Mouse (Mus musculus) layer of hippocampus, adult 18-20 months (tissue): Measurements from ENCODE around the gene 4930562C15Rik. TPM values are rescaled to one million over a fixed set of nuclear protein-coding genes. Genes with fewer than 3 reads are reported as not detected.
"Not testable (repeated sequence)": the region's sequence is repeated elsewhere in the genome, so short reads cannot be mapped to it uniquely, and the experiment has no call there.

ENCODE experiments used
- DNase-seq, 2 experiments: peaks; one replicate each; pipeline ENCODE4 v3.0.0; 2022; ENCODE audit warnings: low spot score in 2 of 2
- long read RNA-seq: library from polyadenylated mRNA; stranded (forward); transcript quantifications from one replicate; pipeline ENCODE4 v2.0.0, GENCODE M21; 2021
- total RNA-seq, 2 experiments: library from RNA; stranded (reverse); gene quantifications; 2 replicates each; pipeline ENCODE4 v1.2.3; 2021

4930562C15Rik gene
- total RNA-seq: not detected
- long read RNA-seq, partial matches to known transcripts: 0 of 19 reads
- long read RNA-seq, other reads (novel, unspliced or antisense): 19 of 19 reads

DNA sequence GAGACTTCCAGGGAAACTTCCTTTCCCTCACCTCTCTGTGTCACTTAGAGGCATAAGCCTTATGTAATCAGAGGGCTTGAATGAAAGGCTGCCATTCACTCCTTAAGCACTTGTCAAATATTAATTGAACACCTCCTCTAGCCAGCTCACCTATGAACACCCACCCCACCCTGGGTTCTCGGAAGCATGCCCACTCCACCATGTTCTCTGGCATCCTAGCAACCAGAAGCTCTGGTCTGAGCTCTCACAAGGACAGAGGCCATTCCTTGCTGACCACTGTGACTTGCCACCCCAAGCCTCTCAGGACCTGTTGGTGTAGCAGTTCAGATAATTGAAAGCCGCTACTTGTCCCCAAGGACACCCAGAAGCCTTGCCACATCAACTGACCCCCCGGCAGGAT lies at the start of gene 4930562C15Rik:
TSS of gene 4930562C15Rik (plus strand) at position 226 of the 400 bp plus-strand sequence.
- DNase-seq: no peak

DNA sequence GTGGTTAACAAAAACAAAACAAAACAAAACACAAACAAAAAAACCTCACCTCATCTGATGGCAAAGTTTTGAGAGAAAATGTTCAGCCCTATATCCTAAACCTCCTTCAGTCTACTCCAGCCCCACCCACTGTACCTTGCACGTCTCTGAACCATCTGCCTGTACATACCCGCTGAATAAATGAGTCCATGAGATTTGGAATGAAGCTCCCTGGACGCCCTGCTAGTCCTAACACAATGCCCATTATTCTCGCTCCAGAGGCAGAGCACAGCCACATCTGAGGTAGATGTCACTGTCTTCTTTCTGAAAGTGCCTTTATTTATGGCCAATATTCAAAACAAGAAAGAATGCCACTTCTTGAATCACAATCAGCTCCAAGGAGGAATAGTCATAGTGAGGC lies 49.5 kb upstream of the 4930562C15Rik start:
- no peak for DNase-seq

DNA sequence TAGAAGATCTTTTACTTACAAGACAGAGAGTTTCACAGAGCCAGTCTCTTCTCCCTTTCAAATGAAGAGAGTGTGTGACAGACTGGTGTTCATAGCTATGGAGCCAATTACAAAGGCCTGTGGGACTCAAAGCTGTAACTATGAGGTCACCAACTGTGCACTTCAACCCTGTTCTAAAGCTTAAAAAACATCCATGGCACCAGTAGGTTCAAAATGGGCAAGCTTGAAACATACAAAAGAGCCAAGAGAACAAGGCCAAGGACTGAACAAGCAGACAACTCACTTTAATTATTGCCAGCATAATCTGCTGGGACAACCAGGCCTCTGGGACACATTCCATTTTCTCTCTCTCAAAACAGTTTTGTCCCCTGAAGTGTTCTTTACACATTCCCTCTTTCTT lies 47.0 kb upstream of the 4930562C15Rik start:
- no peak for DNase-seq

DNA sequence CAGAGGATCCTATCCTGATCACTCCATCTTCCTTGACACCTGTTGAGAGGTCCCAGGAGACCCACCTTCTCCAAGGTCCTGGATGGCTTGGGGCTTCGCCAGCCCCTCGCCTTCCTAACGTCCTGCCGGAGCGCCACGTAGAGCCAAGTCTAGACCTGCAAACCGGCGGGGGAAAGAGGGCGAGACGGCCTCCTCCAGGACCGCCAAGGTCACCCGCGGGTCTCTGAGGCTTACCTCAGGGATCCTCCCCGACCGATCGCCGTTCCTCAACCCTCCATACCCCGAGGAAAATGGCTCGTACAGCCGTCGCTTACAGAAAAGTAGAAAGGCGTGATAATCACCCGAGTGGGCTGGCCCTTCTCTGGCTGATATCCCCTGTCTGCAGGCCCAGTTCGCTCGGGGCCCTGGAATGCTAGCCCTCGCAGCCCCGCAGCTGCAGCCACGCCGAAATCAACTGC lies 45.9 kb upstream of the 4930562C15Rik start:
- no peak for DNase-seq

DNA sequence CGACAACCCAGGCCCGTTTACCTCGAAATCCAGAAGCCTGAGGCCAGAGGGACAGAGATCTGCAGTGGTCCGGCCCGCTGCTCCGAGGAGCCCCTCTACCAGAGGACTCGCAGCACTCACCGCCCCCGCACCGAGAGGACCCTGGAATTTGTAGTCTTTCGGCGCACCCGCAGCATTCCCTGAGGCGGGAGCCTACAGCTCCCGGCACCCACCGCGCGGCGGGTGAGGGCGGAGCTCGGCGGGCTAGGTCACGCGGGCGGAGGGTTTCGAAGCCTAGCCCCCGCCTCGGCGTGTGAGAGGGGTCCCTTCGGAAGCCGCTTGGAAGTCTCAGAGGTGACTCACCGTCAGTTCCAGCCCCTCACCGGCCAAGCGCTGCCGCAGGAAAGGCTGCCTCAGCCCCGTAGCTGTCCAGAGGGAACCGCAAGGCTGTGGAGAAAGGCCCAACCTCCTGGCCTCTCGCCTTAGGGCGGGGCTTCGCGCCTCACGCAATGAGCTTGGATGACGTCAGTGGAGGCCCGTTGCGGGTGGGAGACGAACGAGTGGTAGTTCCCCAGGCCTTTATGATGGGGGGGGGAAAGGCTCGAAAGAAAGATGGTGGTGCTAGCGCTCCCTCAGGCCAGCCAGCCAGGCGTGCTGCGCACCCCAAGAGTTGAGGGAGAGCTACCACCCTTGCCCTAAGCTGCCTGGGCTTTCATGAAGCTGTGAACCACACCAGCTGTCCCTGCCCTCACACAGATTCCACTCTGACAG lies 45.2 kb upstream of the 4930562C15Rik start, which contains the start of gene Cdip1:
TSS of gene Cdip1 (minus strand) at position 483 of the 750 bp plus-strand sequence.
- peak; percentile 95 to 97 for DNase-seq

DNA sequence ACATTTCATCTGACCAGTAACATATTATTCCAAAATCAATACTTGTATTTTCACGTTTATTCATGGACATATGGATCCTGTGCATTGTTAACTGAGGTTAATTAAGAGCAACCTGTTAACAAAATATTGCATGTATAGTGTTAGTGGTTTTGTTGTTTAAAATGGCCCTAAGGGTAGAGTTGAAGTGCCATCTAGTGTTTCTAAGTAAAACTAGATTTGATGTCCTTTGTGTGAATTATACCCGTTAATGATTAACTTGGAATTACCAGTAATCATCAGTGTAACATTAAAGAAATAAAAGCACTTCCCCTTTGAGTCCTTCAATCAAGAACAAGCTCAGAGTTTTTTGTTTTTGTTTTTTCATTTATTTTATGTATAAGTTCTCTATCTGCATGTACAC lies 43.9 kb upstream of the 4930562C15Rik start:
- no peak for DNase-seq

DNA sequence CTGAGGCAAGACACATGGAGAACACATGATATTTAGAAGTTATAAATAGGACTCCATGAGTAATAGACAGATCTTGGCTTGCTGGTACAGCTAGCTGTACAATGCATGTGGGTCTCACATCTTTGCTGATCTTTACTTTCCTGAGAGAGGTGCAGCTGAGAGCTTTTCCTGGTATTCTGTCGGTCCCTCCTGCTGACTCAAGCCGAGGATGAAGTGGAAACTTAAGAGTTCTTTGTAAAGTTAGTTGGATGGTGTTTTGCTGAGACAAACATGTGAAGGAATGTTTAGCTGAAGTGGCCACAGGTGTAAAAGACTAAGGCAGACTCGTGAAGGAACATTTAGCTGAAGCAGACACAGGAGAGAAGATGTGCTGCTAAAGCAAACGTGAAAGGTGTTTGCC lies 38.6 kb upstream of the 4930562C15Rik start:
- no peak for DNase-seq

DNA sequence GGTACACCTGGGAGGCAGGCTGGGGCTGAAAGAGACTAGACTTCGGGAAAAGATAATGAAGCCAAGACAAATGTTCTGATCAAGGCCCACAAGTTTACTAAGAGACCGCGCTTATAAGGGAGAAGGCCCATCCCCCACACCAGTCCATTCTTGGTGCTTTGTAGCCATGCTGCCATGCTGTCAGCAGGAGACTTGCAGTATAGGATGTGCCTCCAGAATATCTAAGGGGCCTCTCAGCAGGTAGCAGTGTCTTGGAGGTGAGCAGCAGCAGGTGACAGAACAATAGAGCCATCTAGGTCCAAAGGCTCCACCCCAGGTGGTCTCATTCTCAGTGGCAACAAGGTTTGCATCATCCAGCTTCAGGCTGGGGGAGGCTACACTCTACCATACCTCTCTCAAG lies 16.9 kb upstream of the 4930562C15Rik start:
- DNase-seq: no peak

DNA sequence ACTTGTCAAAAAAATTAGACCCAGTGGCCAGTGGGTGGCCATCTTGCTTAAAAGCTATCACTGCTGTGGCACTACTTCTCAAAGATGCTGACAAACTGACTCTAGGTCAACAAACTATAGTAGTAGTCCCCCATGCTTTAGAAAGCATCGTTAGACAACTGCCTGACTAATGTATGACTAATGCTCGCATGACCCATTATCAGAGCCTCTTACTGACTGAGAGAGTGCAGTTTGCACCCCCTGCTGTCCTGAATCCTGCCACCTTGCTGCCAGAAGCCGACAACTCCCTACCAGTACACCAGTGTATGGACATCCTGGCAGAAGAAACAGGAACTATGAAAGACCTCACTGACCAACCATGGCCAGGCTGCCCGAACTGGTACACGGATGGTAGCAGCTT lies 10.8 kb upstream of the 4930562C15Rik start:
- DNase-seq: not testable (repeated sequence)

DNA sequence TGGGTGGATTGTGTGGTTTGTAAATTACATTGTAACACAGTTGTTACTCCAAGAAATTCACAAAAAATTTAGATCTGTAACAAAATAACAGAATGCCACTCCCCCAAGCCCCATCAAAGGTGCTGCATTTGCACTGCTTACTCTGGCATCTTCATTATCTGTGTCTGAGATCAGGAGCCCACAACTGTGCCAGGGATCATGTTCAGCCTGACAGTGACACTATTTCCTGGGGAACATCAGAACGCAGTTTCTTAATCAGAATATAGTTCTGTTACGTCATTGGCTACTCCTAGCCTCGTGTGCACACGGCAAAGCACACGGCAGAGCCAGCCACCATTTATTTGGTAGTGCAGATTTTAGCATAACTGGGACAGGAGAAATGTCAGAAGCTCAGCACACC lies 7.6 kb upstream of the 4930562C15Rik start:
- DNase-seq: no peak

DNA sequence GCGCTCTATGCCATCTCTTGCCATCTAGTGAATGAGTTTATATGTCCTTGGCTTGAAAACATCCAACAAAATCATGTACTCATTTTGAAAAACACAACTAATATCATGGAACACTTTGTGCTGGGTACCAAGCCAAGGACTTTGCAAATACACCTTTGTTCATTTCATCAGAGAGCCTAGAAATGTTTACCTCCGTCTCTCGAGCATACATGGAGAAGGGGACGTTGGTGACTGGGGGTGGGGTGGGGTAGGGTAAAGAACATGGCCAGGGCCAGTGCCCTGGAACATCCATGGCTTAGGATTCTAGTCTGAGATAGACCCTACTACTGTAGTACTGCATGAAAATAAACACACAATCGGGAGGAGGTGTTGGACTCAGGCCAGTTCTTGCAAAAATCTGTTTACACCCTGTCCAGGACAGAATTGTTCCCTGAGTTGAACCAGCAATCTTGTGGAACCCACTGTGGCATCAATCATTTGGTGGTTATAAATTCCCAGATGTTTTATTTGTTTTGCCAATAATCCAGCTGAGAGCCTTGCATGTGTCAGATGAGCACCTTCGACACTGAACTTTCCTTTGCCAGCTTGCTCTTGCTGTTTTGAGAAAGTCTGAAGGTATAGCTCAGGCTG lies 5.8 kb upstream of the 4930562C15Rik start:
- no peak for DNase-seq

DNA sequence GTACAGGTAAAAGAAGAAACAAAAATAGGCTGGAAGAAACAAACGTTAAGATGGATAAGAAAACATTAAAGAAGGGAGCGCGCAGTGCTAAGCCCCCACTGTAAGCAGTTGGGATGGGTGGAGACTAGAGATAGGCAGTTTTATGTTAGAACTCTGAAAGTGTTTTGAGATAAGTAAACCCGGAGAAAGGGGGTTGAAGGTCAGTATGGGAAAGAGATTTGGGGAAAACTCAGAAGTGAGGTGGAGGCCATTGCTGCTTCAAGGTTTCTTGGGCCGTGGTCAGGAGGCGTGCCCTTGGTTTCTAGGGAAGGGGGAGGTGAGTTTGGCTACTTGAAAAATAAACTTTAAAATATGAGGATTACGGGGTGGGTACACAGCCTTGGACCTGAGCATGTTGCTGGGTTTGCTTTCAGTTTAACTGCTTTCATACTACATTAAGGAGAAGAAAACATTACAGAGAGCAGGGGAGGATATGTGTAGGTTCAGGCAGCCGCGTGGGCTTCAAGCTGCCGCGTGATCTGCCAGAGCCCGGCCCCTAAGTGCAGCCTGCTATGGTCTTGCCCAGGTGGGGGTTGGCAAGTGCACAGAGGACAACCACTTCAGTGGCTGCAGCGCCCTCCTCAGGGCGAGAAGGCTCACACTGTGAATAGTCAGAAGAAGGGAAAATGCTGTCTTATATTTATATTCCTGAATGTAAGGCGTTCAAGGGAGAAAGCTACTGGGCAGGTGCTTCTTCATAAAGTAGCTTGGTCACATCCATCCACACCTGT lies 3.4 kb upstream of the 4930562C15Rik start:
- peak; percentile 38 to 61 for DNase-seq

DNA sequence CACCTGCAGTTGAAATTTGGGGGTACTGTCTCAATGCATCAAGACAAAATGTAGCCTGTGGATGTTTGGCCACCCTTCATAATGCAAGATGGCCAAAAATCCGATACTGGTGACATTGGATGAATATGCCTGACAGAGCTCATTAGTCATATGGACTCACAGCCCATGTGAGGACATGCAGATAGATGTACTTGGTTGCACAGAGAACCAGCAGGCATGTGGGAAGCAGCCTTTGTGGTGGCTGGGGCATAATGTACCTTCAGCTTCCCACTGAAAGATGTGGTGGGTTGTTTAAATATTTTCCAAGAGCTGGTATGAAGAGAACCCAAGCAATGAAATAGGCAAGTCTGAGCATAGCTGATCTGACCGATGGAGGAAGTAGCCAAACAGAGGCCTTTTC lies 1.4 kb upstream of the 4930562C15Rik start:
- DNase-seq: peak; percentile 37 to 79

DNA sequence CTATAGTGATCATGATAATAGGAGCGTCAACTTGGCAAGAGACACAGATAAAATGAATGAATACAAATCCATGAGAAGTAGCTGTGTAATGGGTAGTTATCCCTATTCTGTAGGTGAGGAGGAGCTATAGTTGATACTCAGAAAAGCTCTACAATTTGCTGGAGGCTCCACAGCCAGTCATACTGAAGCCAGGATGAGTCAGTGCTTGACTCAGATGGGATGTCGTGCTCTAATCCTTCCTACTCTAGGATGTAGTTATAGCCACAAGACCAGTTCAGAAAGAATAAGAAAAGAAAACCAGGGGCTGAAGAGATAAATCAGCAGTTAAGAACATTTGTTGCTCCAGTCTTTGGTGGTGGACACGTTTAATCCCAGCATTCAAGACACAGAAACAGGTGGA lies 2.4 kb downstream of the 4930562C15Rik start:
- DNase-seq: no peak

DNA sequence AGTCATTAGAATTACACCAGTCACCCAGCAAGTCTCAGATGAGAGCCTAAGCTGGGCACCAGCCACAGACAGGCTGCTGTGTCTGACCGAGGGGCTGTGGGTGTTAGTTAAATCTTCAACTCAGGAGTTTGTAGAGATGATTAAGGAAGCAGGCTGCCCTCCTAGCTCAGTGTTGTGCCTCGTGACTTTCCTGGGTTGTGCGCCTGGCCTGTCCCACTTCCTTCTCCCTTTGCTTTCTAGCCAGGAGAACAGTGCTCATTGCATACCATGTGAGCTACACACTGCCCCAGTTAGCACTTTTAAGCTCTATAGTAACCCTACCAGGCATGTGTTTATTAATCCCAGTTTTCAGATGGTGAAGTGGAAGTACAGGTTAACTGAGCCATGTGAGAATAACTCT lies 4.3 kb downstream of the 4930562C15Rik start:
- DNase-seq: no peak

DNA sequence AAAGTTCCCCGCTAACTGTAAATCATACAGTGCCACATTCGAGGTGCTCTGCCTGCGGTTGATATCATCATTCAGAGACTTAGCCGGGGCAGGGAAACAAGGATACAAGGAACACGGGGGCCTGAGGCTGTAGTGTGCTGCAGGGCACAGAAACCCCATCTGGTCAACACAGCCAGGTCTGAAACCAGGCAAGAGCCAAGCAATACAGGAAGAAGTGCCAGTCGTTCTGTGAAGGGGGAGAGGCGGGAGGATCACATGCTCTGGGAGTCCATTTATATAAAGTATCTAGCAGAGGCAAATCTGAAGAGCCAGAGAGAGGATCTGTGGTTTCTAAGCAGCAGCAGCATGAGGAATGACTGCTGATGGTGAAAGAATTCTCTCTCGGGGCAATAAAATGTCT lies 5.0 kb downstream of the 4930562C15Rik start:
- DNase-seq: no peak

DNA sequence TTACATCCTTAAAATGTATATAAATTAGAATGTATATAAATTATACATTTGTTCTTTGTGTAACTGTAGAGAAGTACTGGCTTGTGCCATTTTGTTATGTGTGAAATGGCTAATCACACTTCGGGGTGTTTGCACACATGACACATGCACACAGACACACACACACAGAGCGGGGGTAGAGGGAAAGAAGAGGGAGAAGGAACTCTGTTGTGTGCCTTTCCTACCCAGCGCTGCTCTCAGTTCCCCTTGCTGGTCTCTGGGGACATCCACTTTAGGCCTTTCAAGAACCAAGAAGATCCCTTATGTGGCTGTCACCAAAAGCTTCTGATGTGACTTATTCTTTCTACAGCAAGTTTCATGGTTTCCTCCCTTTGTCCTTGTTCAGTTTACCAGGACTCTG lies 11.8 kb downstream of the 4930562C15Rik start:
- DNase-seq: no peak

DNA sequence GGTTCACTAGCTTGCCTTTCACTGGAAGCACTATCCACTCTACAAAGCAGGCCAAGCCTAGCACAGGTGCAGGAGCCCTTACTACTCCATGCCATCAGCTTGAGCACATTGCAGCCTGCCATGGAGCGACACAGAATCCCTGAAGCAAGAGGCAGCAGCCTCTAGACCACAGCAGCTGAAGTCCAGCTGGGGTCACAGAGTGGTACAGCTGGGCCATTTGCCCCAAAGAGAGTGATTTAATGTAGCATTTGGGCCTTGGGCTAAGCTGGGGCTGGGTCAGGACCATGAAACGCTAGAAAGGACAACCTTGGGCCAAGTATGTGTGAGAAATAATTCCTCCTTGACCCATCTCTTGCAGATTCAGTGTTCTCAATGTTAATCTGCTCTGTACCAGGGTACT lies 12.9 kb downstream of the 4930562C15Rik start:
- no peak for DNase-seq

DNA sequence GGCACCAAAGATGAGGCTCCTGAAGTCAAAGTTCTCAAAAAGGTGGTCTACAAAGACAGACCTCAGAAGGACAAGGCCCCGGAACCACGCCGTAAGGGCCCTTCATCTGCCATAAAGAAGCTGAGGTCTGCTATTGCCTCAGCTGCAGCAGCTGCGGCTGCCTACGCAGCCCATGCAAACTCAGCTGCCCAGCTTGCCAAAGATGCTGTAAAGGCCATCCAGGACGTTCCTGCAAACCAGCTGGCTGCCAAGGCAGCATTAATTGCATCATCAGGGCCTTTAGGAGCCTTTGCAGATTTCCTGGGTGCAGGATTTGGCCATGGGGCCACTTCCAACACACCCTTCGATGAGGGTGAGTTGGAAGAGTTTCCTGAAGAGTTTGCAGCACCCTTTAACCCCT lies 15.1 kb downstream of the 4930562C15Rik start:
- no peak for DNase-seq

DNA sequence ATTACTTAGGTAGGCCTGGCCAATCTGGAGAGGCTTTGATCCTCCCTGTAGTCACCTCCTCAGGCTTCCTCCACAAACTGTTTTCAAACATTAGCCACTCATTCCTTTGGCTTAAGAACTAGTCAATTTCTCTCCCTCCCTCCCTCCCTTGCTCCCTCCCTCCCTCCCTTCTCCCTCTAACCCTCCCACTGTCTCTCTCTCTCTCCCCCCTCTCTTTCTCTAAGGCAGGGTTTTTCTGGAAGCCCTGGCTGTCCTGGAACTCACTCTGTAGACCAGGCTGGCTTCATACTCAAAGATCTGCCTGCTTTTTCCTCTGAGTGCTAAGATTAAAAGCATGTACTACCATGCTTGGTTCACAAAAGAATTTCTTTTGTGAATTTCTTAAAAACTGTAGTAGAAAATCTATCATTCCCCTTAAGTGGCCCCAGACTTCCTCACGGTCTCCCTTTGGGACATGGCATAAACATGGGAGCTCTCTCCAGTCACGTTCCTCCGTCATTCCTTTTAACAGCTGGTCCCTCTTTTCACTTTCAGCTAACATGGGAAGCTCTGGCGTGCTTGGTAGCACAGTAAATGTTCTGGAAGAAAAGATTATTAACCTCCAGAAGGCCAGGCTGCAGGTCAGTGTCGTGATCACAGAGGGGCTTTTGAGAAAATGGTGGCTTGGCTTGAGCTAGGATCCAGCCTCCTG lies 15.9 kb downstream of the 4930562C15Rik start:
- no peak for DNase-seq

DNA sequence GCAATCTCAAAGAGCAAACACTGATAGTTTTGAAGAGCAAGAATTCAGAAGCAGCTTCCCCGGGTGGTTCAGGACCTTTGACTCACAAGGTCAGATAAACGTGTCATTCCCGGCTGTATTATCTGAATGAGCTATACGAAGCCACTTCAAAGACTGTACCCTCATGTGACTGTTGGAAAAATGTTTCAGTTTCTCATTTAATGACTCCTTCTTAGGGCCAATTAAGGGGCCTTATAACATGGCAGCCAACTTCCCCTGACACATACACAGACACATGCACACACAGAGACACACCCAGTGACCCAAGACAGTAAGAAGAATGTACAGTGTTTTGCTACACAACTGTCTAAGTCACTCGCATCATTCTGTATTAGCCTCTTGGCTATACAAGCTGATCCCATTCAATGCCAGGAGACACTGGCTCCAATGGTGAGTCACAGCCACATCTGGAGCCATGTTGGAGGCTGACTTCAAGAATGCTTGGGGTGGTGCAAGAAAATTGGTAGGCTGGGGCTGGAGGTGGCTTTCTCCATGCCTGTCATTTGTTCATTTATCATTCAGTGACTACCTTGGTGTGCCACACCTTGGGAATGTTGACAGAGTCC lies 19.9 kb downstream of the 4930562C15Rik start:
- DNase-seq: no peak
